Mouse (Mus musculus) embryonic fibroblast, embryonic 13.5 days (primary cell): Measurements from ENCODE around the gene Sntb2.

Source experiments
- CTCF ChIP-seq: IDR thresholded peaks from 2 replicates; pipeline ENCODE4 v1.5.1; 2011; ENCODE audit warnings: mild to moderate bottlenecking, control low read depth, low read length, moderate library complexity, borderline replicate concordance; ENCODE audit not compliant: insufficient read depth
- POLR2A ChIP-seq: IDR thresholded peaks from 2 replicates; pipeline ENCODE4 v1.6.1; 2011; ENCODE audit warnings: low read depth, mild to moderate bottlenecking, control low read depth, low read length, moderate library complexity

DNA sequence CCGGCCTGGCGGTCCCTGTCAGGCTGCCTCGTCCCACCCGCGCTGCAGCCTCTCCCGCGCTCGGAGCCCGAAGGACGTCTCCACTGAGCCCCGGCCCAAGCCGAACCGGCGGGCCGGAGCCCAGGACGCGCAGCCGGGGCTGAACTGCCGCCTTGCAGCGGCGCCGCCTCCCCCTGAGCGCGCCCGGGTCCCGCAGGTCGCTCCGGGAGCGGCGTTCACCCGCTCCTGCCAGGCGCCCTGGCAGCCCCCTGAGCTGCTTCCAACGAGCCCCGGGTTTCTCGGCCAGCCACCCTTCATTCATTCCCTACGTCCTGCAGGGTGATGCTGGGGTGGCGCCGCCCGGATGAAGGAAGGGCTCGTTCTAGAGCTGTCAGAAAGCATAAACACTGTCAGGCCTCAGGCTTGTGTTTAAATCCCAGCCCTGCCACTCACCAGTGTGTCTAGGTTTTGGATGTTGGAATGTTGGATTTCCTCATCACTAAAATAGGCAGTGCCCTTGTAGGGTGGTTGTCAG, 96.1 kb downstream of the Sntb2 start:
- no peak for TF ChIP-seq POLR2A
- TF ChIP-seq CTCF, result no peak
